Mouse (Mus musculus) ES-Bruce4 (cell line): Measurements from ENCODE around the gene Krtap5-4.
A peak's percentile ranks its signal among the peaks of the same experiment; 100 is the strongest.
"Not testable (repeated sequence)": the region's sequence is repeated elsewhere in the genome, so short reads cannot be mapped to it uniquely, and the experiment has no call there.

Experiments
- CTCF ChIP-seq: IDR thresholded peaks from one replicate; pipeline ENCODE4 v1.8.1; 2011; ENCODE audit warnings: low read depth, low read length
- POLR2A ChIP-seq: IDR thresholded peaks from one replicate; pipeline ENCODE4 v1.8.1; 2011; ENCODE audit warnings: low read length; ENCODE audit not compliant: insufficient read depth

DNA sequence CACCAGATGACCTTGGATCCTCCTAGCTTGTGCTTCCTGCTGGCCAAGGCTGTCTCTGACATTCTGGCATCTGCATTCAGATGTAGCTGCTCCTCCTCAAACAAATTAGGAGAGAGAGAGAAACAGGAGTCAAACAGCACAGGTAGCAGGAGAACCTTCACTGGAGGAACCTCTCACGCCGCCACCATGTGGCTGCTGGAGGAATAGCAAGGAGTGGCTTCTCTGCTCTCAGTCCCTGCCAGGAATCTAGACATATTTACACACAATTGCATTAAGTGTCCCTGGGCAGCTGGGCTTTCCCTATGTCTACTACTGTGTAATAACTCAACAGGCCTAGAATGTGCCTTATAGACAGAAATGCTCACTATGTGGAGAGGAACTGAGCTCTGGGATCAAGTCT is 9.5 kb upstream of the Krtap5-4 start:
- TF ChIP-seq CTCF = peak; percentile 62
- not testable (repeated sequence) for TF ChIP-seq POLR2A
